Mouse (Mus musculus): ENCODE results near the gene Hspa12a.
A peak's percentile ranks its signal among the peaks of the same experiment; 100 is the strongest.
"Not testable (repeated sequence)": the region's sequence is repeated elsewhere in the genome, so short reads cannot be mapped to it uniquely, and the experiment has no call there.

Hspa12a gene

GRCm38 (mm10) chr19:58910941-58911368, 32.5 kb downstream of the Hspa12a start:
- DNase-seq (ENCODE audit: low spot score) = no peak

- no peak for DNase-seq (ENCODE audit: low spot score)
Measured at GRCm38 (mm10) chr19:58908018-58908417, 35.4 kb downstream of the Hspa12a start.

- DNase-seq (ENCODE audit: low spot score) = no peak
Measured at GRCm38 (mm10) chr19:58906685-58907084, 36.8 kb downstream of the Hspa12a start.

GRCm38 (mm10) chr19:58903899-58904327, 39.5 kb downstream of the Hspa12a start:
- DNase-seq (ENCODE audit: low spot score) = peak; percentile 79

- DNase-seq (ENCODE audit: low spot score) = no peak
Measured at GRCm38 (mm10) chr19:58903079-58903898, 40.2 kb downstream of the Hspa12a start.

- DNase-seq (ENCODE audit: low spot score) = not testable (repeated sequence)
Measured at GRCm38 (mm10) chr19:58900471-58900870, 43.0 kb downstream of the Hspa12a start.

GRCm38 (mm10) chr19:58896216-58896615, 47.2 kb downstream of the Hspa12a start:
- DNase-seq (ENCODE audit: low spot score) = no peak

- DNase-seq (ENCODE audit: low spot score) = no peak
Measured at GRCm38 (mm10) chr19:58889306-58890038, 54.0 kb downstream of the Hspa12a start.

- DNase-seq (ENCODE audit: low spot score) = no peak
Measured at GRCm38 (mm10) chr19:58886467-58886866, 57.0 kb downstream of the Hspa12a start.

- no peak for DNase-seq (ENCODE audit: low spot score)
Measured at GRCm38 (mm10) chr19:58883451-58883850, 60.0 kb downstream of the Hspa12a start.

- DNase-seq (ENCODE audit: low spot score) = no peak
Measured at GRCm38 (mm10) chr19:58882336-58882735, 61.1 kb downstream of the Hspa12a start.

GRCm38 (mm10) chr19:58879330-58879957, 64.0 kb downstream of the Hspa12a start:
- no peak for DNase-seq (ENCODE audit: low spot score)

- DNase-seq (ENCODE audit: low spot score) = no peak
Measured at GRCm38 (mm10) chr19:58878560-58878959, 64.9 kb downstream of the Hspa12a start.

GRCm38 (mm10) chr19:58873536-58873935, 69.9 kb downstream of the Hspa12a start:
- DNase-seq (ENCODE audit: low spot score) = no peak

- DNase-seq (ENCODE audit: low spot score) = no peak
Measured at GRCm38 (mm10) chr19:58872381-58873259, 70.8 kb downstream of the Hspa12a start.

GRCm38 (mm10) chr19:58871878-58872277, 71.6 kb downstream of the Hspa12a start:
- no peak for DNase-seq (ENCODE audit: low spot score)

GRCm38 (mm10) chr19:58866651-58867050, 76.8 kb downstream of the Hspa12a start:
- DNase-seq (ENCODE audit: low spot score) = no peak

GRCm38 (mm10) chr19:58865224-58865623, 78.2 kb downstream of the Hspa12a start:
- DNase-seq (ENCODE audit: low spot score) = no peak

- no peak for DNase-seq (ENCODE audit: low spot score)
Measured at GRCm38 (mm10) chr19:58864006-58864573, 79.4 kb downstream of the Hspa12a start.

GRCm38 (mm10) chr19:58861174-58861760, 82.2 kb downstream of the Hspa12a start:
- DNase-seq (ENCODE audit: low spot score) = no peak
